24 mouse cellular contexts compared by ENCODE assay signal in the genomic region with DNA sequence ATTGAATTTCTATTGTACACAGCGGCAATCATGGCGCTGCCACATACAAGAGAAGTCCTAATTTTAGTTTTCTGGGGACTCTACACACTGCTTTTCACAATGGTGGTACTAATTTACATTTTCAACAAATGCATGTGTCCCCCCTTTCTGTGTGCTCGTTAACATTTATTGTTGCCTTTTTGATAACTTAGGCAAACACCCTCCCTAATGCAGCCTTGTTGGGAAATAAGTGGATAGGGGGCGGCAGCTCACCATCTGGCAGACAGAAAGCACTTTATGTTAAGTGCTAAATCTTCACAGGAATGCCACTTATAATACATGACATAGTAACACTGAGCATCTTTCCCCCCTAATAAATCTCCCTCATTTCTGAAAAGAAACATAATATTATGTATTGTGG.
"Had no signal": no experiment of that assay in that cellular context is flagged by ENCODE, and none has a peak within 500 bp of the region (broad histone marks: within the 10 kb centered on the region; RNA-seq: fewer than 3 reads in every experiment).

No protein-coding gene starts in this region.

- H3K27me3 ChIP-seq: limb, embryonic 13.5 days; liver, embryonic 12.5 days; liver, embryonic 15.5 days; lung, embryonic 15.5 days; megakaryocyte, embryonic 14.5 days; midbrain, embryonic 13.5 days; neural tube, embryonic 13.5 days; stomach, embryonic 15.5 days had no signal

- H3K27ac ChIP-seq: limb, embryonic 13.5 days; liver, embryonic 12.5 days; liver, embryonic 15.5 days; lung, embryonic 15.5 days; midbrain, embryonic 10.5 days; midbrain, embryonic 13.5 days; neural tube, embryonic 13.5 days; stomach, embryonic 15.5 days had no signal

- H3K4me2 ChIP-seq: limb, embryonic 13.5 days; liver, embryonic 12.5 days; liver, embryonic 15.5 days; lung, embryonic 15.5 days; midbrain, embryonic 13.5 days; neural tube, embryonic 13.5 days; stomach, embryonic 15.5 days had no signal

- DNase-seq: kidney, adult 9 months; kidney, postnatal 14 days; kidney, postnatal 4 days; left cerebral cortex, postnatal 4 days; liver; lung, adult 18-20 months; lung, postnatal 10 days; lung, postnatal 36 days; retina, postnatal 1 day; right cerebral cortex, postnatal 25 days; spleen, adult 18-20 months; thymus, adult 18-20 months; thymus, postnatal 36 days had no signal

- H3K4me1 ChIP-seq: liver, embryonic 15.5 days; lung, embryonic 15.5 days; stomach, embryonic 15.5 days had no signal

- H3K4me3 ChIP-seq: limb, embryonic 13.5 days; liver, embryonic 12.5 days; liver, embryonic 15.5 days; lung, embryonic 15.5 days; megakaryocyte, embryonic 14.5 days; midbrain, embryonic 10.5 days; midbrain, embryonic 13.5 days; myocyte; neural tube, embryonic 13.5 days; stomach, embryonic 15.5 days had no signal

- H3K9me3 ChIP-seq: limb, embryonic 13.5 days; liver, embryonic 15.5 days; lung, embryonic 15.5 days; midbrain, embryonic 13.5 days; neural tube, embryonic 13.5 days; stomach, embryonic 15.5 days had no signal

- H3K36me3 ChIP-seq: liver, embryonic 12.5 days; liver, embryonic 15.5 days; lung, embryonic 15.5 days; neural tube, embryonic 13.5 days; stomach, embryonic 15.5 days had no signal

- H3K9ac ChIP-seq: limb, embryonic 13.5 days; liver, embryonic 12.5 days; liver, embryonic 15.5 days; lung, embryonic 15.5 days; midbrain, embryonic 13.5 days; neural tube, embryonic 13.5 days; stomach, embryonic 15.5 days had no signal

- ATAC-seq: liver, embryonic 12.5 days; midbrain, embryonic 13.5 days; midbrain, embryonic 16.5 days had no signal
